Mouse (Mus musculus) neural tube, embryonic 13.5 days (tissue): ENCODE measurements at regions not wholly inside any gene's neighbourhood (a gene's known extent, or its start where the extent isn't known, plus 50 kb on each side); places are given as distances from the start of the nearest gene placed in this dataset.

Experiments used
- ATAC-seq: fragments of 200-750 bp; cut with Nextera tagmentation; 2 replicates; pipeline ENCODE4 v1.8.0; 2017; ENCODE audit warnings: low read depth, mild to moderate bottlenecking, moderate TSS enrichment, moderate library complexity
- H3K27ac ChIP-seq: fragments of 300-500 bp; sonication (generic); replicated peaks from 2 replicates; pipeline ENCODE4 v1.5.1; 2015; ENCODE audit warnings: moderate library complexity, mild to moderate bottlenecking, inconsistent platforms
- H3K27me3 ChIP-seq: fragments of 300-500 bp; sonication (generic); 2 replicates; pipeline ENCODE4 v1.6.1; 2015; ENCODE audit warnings: mild to moderate bottlenecking, inconsistent platforms
- H3K36me3 ChIP-seq: fragments of 300-500 bp; sonication (generic); 2 replicates; pipeline ENCODE4 v1.6.1; 2015; ENCODE audit warnings: mild to moderate bottlenecking, inconsistent platforms
- H3K4me1 ChIP-seq: fragments of 300-500 bp; sonication (generic); replicated peaks from 2 replicates; pipeline ENCODE4 v1.6.1; 2015; ENCODE audit warnings: inconsistent platforms
- H3K4me2 ChIP-seq: fragments of 300-500 bp; sonication (generic); 2 replicates; pipeline ENCODE4 v1.6.1; 2015; ENCODE audit warnings: inconsistent platforms, mild to moderate bottlenecking, moderate library complexity
- H3K4me3 ChIP-seq: fragments of 300-500 bp; sonication (generic); 2 replicates; pipeline ENCODE4 v1.5.1; 2015; ENCODE audit warnings: mild to moderate bottlenecking, inconsistent platforms
- H3K9ac ChIP-seq: fragments of 300-500 bp; sonication (generic); 2 replicates; pipeline ENCODE4 v1.6.1; 2015; ENCODE audit warnings: moderate library complexity, mild to moderate bottlenecking, inconsistent platforms
- H3K9me3 ChIP-seq: fragments of 300-500 bp; sonication (generic); 2 replicates; pipeline ENCODE4 v1.6.1; 2016; ENCODE audit warnings: inconsistent platforms
- WGBS: fragments of 180-500 bp; shearing (Covaris S2); methylation state at CpG from one replicate; pipeline ENCODE4 v1.1.7; 2015; 5-methylcytosine and 5-hydroxymethylcytosine counted together

DNA sequence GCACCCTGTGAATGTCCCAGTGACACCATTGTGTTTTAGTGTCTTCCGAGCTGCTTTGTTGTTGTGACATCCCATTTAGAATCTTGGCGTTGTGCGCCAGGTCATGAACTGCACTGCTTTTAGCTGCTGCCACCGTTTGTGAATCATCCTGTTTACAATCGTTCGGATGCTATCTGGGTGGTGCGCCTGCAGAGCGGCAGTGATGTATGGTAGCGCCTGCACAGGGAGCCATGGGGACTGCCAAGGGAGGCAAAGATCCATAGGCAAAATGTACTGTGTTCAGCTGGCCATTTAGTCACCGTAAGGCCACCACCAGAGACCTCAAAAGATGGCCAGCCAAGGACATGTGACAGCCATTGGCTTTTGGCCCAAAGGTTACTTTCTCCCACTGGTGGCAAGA, 93.3 kb downstream of the Gm4791 start:
- Histone ChIP-seq H3K4me3 (no peak overlapping the region), H3K27ac (no peak overlapping the region), H3K9ac (no peak overlapping the region), H3K4me1 (peaks cover 6% of the 10 kb centered on the region), H3K4me2 (no peak overlapping the region), H3K9me3 (no peaks in the 10 kb centered on the region), H3K27me3 (no peaks in the 10 kb centered on the region), H3K36me3 (no peaks in the 10 kb centered on the region)
- 41% methylated on average over 10 of the region's 10 CpGs for WGBS
- no peak for ATAC-seq

GRCm38 (mm10) chr9:47095656-47096055, 97.1 kb downstream of the Gm4791 start:
- 71% methylated on average over 4 of the region's 4 CpGs for WGBS

DNA sequence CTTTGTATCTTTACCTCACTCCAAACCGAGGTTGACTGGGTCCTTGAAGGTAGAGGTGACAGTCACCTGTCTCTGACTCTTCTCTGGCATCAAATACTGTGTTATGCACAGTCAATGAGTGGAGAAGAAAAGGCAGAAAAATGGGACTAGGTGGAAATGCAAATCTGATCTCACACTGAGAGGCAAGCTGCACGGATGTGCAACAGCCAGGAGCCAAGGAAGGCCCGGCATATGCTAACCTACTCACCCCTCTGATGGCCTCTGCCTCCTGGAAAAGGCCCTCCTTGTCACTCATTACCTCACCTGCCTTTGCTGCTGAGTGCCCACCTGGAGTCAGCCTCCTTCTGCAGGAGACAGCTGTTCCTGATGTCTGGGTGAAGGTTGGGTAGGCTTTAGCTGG, 104.8 kb downstream of the Gm4791 start:
- no peak for ATAC-seq
- Histone ChIP-seq H3K36me3 (no peaks in the 10 kb centered on the region), H3K4me1 (peaks cover 8% of the 10 kb centered on the region), H3K27ac (no peak overlapping the region), H3K27me3 (0 out of 2 replicates have a peak, but pooled peaks cover 3% of the 10 kb centered on the region), H3K4me3 (no peak overlapping the region), H3K4me2 (no peak overlapping the region), H3K9me3 (no peaks in the 10 kb centered on the region), H3K9ac (no peak overlapping the region)
- WGBS = 77% methylated on average over 3 of the region's 3 CpGs

More at GRCm38 (mm10) chr9:47095656-47096055, 97.1 kb downstream of the Gm4791 start:
- H3K36me3 ChIP-seq = no peaks in the 10 kb centered on the region
- no peaks in the 10 kb centered on the region for H3K9me3 ChIP-seq
- H3K9ac ChIP-seq = no peak overlapping the region
- ATAC-seq = no peak
- H3K4me3 ChIP-seq = no peak overlapping the region
- H3K27ac ChIP-seq = no peak overlapping the region
- H3K4me2 ChIP-seq = no peak overlapping the region
- H3K4me1 ChIP-seq = peaks cover 6% of the 10 kb centered on the region
- no peaks in the 10 kb centered on the region for H3K27me3 ChIP-seq

GRCm38 (mm10) chr9:47103966-47104365, 105.4 kb downstream of the Gm4791 start:
- Histone ChIP-seq H3K9ac (no peak overlapping the region), H3K4me2 (no peak overlapping the region), H3K27ac (no peak overlapping the region), H3K9me3 (no peaks in the 10 kb centered on the region), H3K4me3 (no peak overlapping the region), H3K27me3 (0 out of 2 replicates have a peak, but pooled peaks cover 3% of the 10 kb centered on the region), H3K4me1 (peaks cover 8% of the 10 kb centered on the region), H3K36me3 (no peaks in the 10 kb centered on the region)
- ATAC-seq = no peak
- WGBS = 49% methylated on average over 5 of the region's 5 CpGs

- H3K4me2 ChIP-seq = no peak overlapping the region
- peaks cover 8% of the 10 kb centered on the region for H3K4me1 ChIP-seq
- H3K36me3 ChIP-seq = no peaks in the 10 kb centered on the region
- H3K9me3 ChIP-seq = no peaks in the 10 kb centered on the region
- no peaks in the 10 kb centered on the region for H3K27me3 ChIP-seq
- ATAC-seq = no peak
- no peak overlapping the region for H3K9ac ChIP-seq
- H3K27ac ChIP-seq = no peak overlapping the region
- WGBS = 49% methylated on average over 5 of the region's 5 CpGs
- H3K4me3 ChIP-seq = no peak overlapping the region
These were observed 109.6 kb downstream of the Gm4791 start for GRCm38 (mm10) chr9:47108096-47108495.

DNA sequence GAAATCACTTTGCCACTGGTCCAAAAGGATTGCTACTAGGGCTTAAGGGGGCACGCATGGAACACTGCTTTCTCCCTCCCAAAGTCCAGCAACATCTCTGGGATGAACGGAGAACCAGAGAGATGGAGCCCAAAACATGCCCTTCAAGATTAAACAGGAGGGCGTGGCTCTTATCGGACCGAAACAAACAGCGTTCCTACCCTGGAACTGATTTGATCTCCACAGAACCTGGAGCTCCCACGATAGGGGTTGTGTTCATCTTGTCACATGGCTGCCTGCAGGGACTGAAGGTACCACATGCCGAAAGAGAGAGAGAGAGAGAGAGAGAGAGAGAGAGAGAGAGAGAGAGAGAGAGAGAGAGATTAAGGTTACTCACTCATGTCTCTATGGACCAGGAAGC, 120.7 kb downstream of the Gm4791 start:
- WGBS = 85% methylated on average over 8 of the region's 8 CpGs
- H3K4me3 ChIP-seq = no peak overlapping the region
- H3K4me2 ChIP-seq = no peak overlapping the region
- H3K27ac ChIP-seq = no peak overlapping the region
- no peaks in the 10 kb centered on the region for H3K4me1 ChIP-seq
- H3K9ac ChIP-seq = no peak overlapping the region
- no peaks in the 10 kb centered on the region for H3K27me3 ChIP-seq
- H3K36me3 ChIP-seq = no peaks in the 10 kb centered on the region
- no peak for ATAC-seq
- H3K9me3 ChIP-seq = no peaks in the 10 kb centered on the region

- no peak overlapping the region for H3K4me2 ChIP-seq
- no peak overlapping the region for H3K9ac ChIP-seq
- H3K4me3 ChIP-seq = no peak overlapping the region
- H3K27me3 ChIP-seq = no peaks in the 10 kb centered on the region
- no peak overlapping the region for H3K27ac ChIP-seq
- H3K36me3 ChIP-seq = no peaks in the 10 kb centered on the region
- WGBS = 86% methylated on average over 2 of the region's 2 CpGs
- ATAC-seq = no peak
- no peaks in the 10 kb centered on the region for H3K9me3 ChIP-seq
- H3K4me1 ChIP-seq = no peaks in the 10 kb centered on the region; the same call in 1 of the 2 replicates
These were observed 124.6 kb downstream of the Gm4791 start for GRCm38 (mm10) chr9:47123113-47123512.

- H3K27ac ChIP-seq = no peak overlapping the region
- ATAC-seq = no peak
- H3K4me1 ChIP-seq = no peaks in the 10 kb centered on the region; the same call in 1 of the 2 replicates
- H3K4me3 ChIP-seq = no peak overlapping the region
- H3K9ac ChIP-seq = no peak overlapping the region
- WGBS = 83% methylated on average over 3 of the region's 3 CpGs
- no peaks in the 10 kb centered on the region for H3K27me3 ChIP-seq
- no peaks in the 10 kb centered on the region for H3K36me3 ChIP-seq
- H3K9me3 ChIP-seq = no peaks in the 10 kb centered on the region
- no peak overlapping the region for H3K4me2 ChIP-seq
These were observed 127.0 kb downstream of the Gm4791 start for GRCm38 (mm10) chr9:47125517-47125916.

DNA sequence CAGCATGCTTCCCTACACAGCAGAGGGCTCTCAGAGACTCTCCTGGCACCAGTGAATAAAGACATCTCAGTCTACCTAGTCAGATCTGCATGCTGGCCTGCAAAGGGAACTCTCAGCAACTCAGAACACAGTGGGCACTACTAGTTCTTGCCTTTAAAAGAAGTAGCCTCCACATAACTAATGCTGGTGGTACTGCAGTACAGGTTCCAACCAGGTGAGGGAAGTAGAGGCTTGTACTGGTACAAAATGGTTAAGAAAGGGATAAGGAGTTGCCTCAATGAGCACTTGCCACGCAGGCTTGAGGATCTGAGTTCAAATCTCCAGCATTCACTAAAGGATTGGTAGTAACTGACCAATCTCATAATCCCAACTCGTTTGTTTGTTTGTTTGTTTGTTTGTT, 127.7 kb downstream of the Gm4791 start:
- Histone ChIP-seq H3K27me3 (no peaks in the 10 kb centered on the region), H3K4me1 (no peaks in the 10 kb centered on the region; the same call in 1 of the 2 replicates), H3K4me3 (no peak overlapping the region), H3K9me3 (no peaks in the 10 kb centered on the region), H3K27ac (no peak overlapping the region), H3K4me2 (no peak overlapping the region), H3K9ac (no peak overlapping the region), H3K36me3 (no peaks in the 10 kb centered on the region)
- ATAC-seq = no peak
- WGBS = 71% methylated on average over 2 of the region's 2 CpGs

- ATAC-seq = no peak
These were observed 129.3 kb downstream of the Gm4791 start for GRCm38 (mm10) chr9:47127756-47128424.

DNA sequence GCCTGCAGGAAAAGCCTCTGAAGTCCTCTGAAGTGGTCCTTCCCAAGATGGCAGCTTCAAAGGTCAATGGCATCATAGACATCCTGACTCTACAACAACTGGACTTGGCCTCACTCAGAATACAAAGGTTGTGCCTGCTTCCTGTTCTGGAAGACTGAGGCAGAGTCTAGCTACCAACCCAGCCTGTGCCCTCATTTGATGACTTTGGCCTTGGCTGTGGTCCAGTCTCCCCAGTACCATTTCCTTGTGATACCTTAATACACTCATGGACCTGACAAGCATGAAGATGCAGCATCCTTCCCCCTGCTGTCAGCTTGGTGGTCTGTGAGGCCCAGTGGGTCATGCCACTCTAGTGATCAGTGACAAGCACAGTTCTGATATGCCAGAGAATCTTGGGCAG, 130.6 kb downstream of the Gm4791 start:
- Histone ChIP-seq H3K27me3 (no peaks in the 10 kb centered on the region), H3K4me1 (no peaks in the 10 kb centered on the region; the same call in 1 of the 2 replicates), H3K9me3 (no peaks in the 10 kb centered on the region), H3K9ac (no peak overlapping the region), H3K4me2 (no peak overlapping the region), H3K4me3 (no peak overlapping the region), H3K27ac (no peak overlapping the region), H3K36me3 (no peaks in the 10 kb centered on the region)
- ATAC-seq = no peak

More at GRCm38 (mm10) chr9:47127756-47128424, 129.3 kb downstream of the Gm4791 start:
- Histone ChIP-seq H3K36me3 (no peaks in the 10 kb centered on the region), H3K4me3 (no peak overlapping the region), H3K9ac (no peak overlapping the region), H3K27me3 (no peaks in the 10 kb centered on the region), H3K9me3 (no peaks in the 10 kb centered on the region), H3K27ac (no peak overlapping the region), H3K4me2 (no peak overlapping the region), H3K4me1 (no peaks in the 10 kb centered on the region; the same call in 1 of the 2 replicates)
- 82% methylated on average over 11 of the region's 11 CpGs for WGBS

- Histone ChIP-seq H3K36me3 (no peaks in the 10 kb centered on the region), H3K9ac (no peak overlapping the region), H3K4me2 (no peak overlapping the region), H3K4me3 (no peak overlapping the region), H3K27me3 (no peaks in the 10 kb centered on the region), H3K27ac (no peak overlapping the region), H3K4me1 (no peaks in the 10 kb centered on the region), H3K9me3 (no peaks in the 10 kb centered on the region)
- ATAC-seq = no peak
- 74% methylated on average over 5 of the region's 5 CpGs for WGBS
These were observed 134.9 kb downstream of the Gm4791 start for GRCm38 (mm10) chr9:47133454-47133853.

DNA sequence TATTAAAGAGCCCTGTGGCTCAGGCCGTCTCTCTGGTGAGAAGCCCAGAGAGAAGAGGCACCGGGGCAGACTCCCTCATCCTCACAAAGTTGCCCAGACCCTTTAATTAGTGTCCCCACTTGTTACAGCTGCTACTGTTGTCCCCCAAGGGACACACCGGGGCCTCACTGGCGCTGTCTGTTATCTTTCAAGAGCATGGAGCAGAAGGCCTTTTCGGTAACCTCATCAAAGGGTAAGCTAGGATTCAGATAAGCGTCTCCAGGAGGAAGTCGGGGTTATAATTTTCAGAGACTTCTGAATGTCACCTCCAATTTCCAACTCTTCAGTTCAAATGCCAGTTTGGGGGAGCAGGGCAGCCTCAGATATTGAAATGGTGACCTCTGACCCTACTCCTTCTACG, 135.3 kb downstream of the Gm4791 start:
- Histone ChIP-seq H3K27me3 (no peaks in the 10 kb centered on the region), H3K9me3 (no peaks in the 10 kb centered on the region), H3K27ac (no peak overlapping the region), H3K36me3 (no peaks in the 10 kb centered on the region), H3K9ac (no peak overlapping the region), H3K4me1 (no peaks in the 10 kb centered on the region), H3K4me3 (no peak overlapping the region), H3K4me2 (no peak overlapping the region)
- WGBS = 83% methylated on average over 8 of the region's 8 CpGs
- ATAC-seq = no peak
